12 mouse cellular contexts compared by ENCODE assay signal in the genomic region with DNA sequence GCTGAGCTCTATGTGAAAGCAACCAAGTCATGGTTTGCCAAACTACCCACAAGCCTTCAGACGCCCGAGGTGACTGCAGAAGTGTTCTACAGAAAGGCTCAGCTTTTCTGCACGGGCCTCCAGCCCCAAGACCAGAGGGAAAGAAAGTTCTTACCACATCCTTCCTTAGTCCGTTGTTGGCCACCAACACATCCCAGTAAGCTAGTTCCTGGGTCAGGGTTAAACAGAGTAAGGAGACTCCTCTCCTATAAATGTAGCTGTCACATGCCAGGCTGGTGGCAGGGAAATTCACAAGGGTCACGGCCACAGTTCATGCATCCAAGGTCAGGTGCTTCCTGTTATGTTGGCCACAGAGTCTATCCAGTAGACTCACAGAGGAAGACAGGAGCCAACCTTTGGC. TPM values are rescaled to one million over a fixed set of nuclear protein-coding genes. Genes with fewer than 3 reads are reported as not detected.
DNase-seq lines count a peak whose midpoint lies in the region; ATAC-seq lines count a peak whose summit lies in the region.
"Had no signal": no experiment of that assay in that cellular context is flagged by ENCODE, and none has a peak within 500 bp of the region (broad histone marks: within the 10 kb centered on the region; RNA-seq: fewer than 3 reads in every experiment).

No protein-coding gene starts in this region.

- DNase-seq in kidney, adult 11 months, result peak; percentile 64
- no peak for DNase-seq in kidney, postnatal 4 days
- DNase-seq in adrenal gland, postnatal 14 days, result peak; percentile 66
- DNase-seq in kidney, adult 8-10 months, result peak; percentile 33 to 38
- no peak for DNase-seq in right cerebral cortex, adult 2 months (ENCODE audit: low spot score in 2 of 2)
- DNase-seq: right cerebral cortex, postnatal 4 days had no signal

- H3K4me2 ChIP-seq in midbrain, embryonic 16.5 days (ENCODE audit: low read length), result no peak overlapping the region
- H3K4me2 ChIP-seq: hindbrain, embryonic 14.5 days; midbrain, embryonic 12.5 days had no signal

- no peak overlapping the region for H3K27ac ChIP-seq in midbrain, embryonic 16.5 days (ENCODE audit: low read length)
- H3K27ac ChIP-seq: hindbrain, embryonic 14.5 days; midbrain, embryonic 12.5 days had no signal

- peak; percentile 28 for ATAC-seq in monocyte, adult 5-6 weeks (replicated peaks; ENCODE audit: insufficient number of reproducible peaks, low FRiP score, low TSS enrichment, poor library complexity, severe bottlenecking)
- no peak for ATAC-seq in cerebellum, adult (ENCODE audit: insufficient number of reproducible peaks, low FRiP score, low TSS enrichment)
- ATAC-seq in midbrain, embryonic 16.5 days, result no peak

- H3K4me1 ChIP-seq in midbrain, embryonic 16.5 days (ENCODE audit: control insufficient read depth, insufficient read depth, low read length), result no peaks in the 10 kb centered on the region

- H3K27me3 ChIP-seq in midbrain, embryonic 16.5 days (ENCODE audit: control insufficient read depth, insufficient read depth, low read depth, low read length), result no peaks in the 10 kb centered on the region
- H3K27me3 ChIP-seq: midbrain, embryonic 12.5 days had no signal

- no peaks in the 10 kb centered on the region for H3K9me3 ChIP-seq in midbrain, embryonic 16.5 days (replicated peaks; ENCODE audit: control insufficient read depth, low read length, poor library complexity, severe bottlenecking)
- H3K9me3 ChIP-seq: midbrain, embryonic 12.5 days had no signal

- WGBS in midbrain, embryonic 16.5 days, result 91% methylated on average over 5 of the region's 5 CpGs

- H3K4me3 ChIP-seq in midbrain, embryonic 16.5 days (ENCODE audit: low read depth, low read length), result no peak overlapping the region
- H3K4me3 ChIP-seq: midbrain, embryonic 12.5 days had no signal

- H3K36me3 ChIP-seq in midbrain, embryonic 16.5 days (ENCODE audit: control insufficient read depth, insufficient read depth, low read length), result no peaks in the 10 kb centered on the region

- no peak overlapping the region for H3K9ac ChIP-seq in midbrain, embryonic 16.5 days (ENCODE audit: low read depth, low read length)
- H3K9ac ChIP-seq: hindbrain, embryonic 14.5 days; midbrain, embryonic 12.5 days had no signal

RNA-seq across cellular contexts. Expression of a gene that starts 27.7 kb away (rescaled TPM):
- 36.1 and 48.0 TPM in 2 replicates for total RNA-seq in adrenal gland, postnatal 14 days (2021)
- total RNA-seq in monocyte, adult 5-6 weeks (2017), result 103 to 136 TPM (median 112 TPM) in 3 replicates
- 3.1 and 3.8 TPM in 2 replicates for polyA plus RNA-seq in midbrain, embryonic 16.5 days (2015; fragmentation: Nextera tagmentation; extraction: Ambion mirVana)

RNA-seq across cellular contexts. Expression of a gene that starts 32.1 kb away (rescaled TPM):
- total RNA-seq in adrenal gland, postnatal 14 days (2021), result 0.41 TPM in 1 of 2 replicates, not detected in the other
- total RNA-seq in monocyte, adult 5-6 weeks (2017), result 3.5 to 6.1 TPM (median 3.8 TPM) in 3 replicates
- 1.1 and 1.8 TPM in 2 replicates for polyA plus RNA-seq in midbrain, embryonic 16.5 days (2015; fragmentation: Nextera tagmentation; extraction: Ambion mirVana)
- polyA plus RNA-seq: embryonic facial prominence, embryonic 11.5 days had no signal

RNA-seq across cellular contexts. Expression of a gene that starts 34.8 kb away (rescaled TPM):
- 1.7 and 2.9 TPM in 2 replicates for total RNA-seq in adrenal gland, postnatal 14 days (2021)
- total RNA-seq in monocyte, adult 5-6 weeks (2017), result 0.21 TPM in 1 of 3 replicates, not detected in the others
- polyA plus RNA-seq in midbrain, embryonic 16.5 days (2015; fragmentation: Nextera tagmentation; extraction: Ambion mirVana), result 2.0 and 2.1 TPM in 2 replicates

Comparison
In these comparisons a context has a peak if more than half of its experiments do, and no peak if none do; other contexts are left out.
1. DNase-seq: peak in kidney, adult 11 months (single experiment), adrenal gland, postnatal 14 days (single experiment) and kidney, adult 8-10 months (2 of 2); none in kidney, postnatal 4 days (0 of 2) and right cerebral cortex, adult 2 months (0 of 2).